Mouse (Mus musculus): ENCODE measurements at regions not wholly inside any gene's neighbourhood (a gene's known extent, or its start where the extent isn't known, plus 50 kb on each side); places are given as distances from the start of the nearest gene placed in this dataset.

- no peak for ATAC-seq (ENCODE audit: low FRiP score)
- Histone ChIP-seq H3K4me1 (replicated peaks) (peaks cover 37% of the 10 kb centered on the region), H3K4me3 (no peak overlapping the region), H3K4me2 (peak overlapping the region; percentile 36; the same call in 1 of the 2 replicates), H3K9me3 (no peaks in the 10 kb centered on the region), H3K9ac (no peak overlapping the region), H3K36me3 (no peaks in the 10 kb centered on the region), H3K27me3 (no peaks in the 10 kb centered on the region; the same call in 1 of the 2 replicates), H3K27ac (peak overlapping the region; percentile 93)
- 52% methylated on average over 7 of the region's 7 CpGs for whole genome bisulfite sequencing
Observed at GRCm38 (mm10) chr3:17324816-17325215, 623.4 kb upstream of the Cypt12 start.

GRCm38 (mm10) chr3:17325821-17326220 is 622.4 kb upstream of the Cypt12 start:
- Histone ChIP-seq H3K9me3 (no peaks in the 10 kb centered on the region), H3K9ac (peak overlapping the region; percentile 62; the same call in 1 of the 2 replicates), H3K4me2 (peak overlapping the region; percentile 36), H3K4me1 (replicated peaks) (peaks cover 39% of the 10 kb centered on the region), H3K27ac (peak overlapping the region; percentile 93), H3K27me3 (no peaks in the 10 kb centered on the region; the same call in 1 of the 2 replicates), H3K4me3 (no peak overlapping the region), H3K36me3 (no peaks in the 10 kb centered on the region)
- no peak for ATAC-seq (ENCODE audit: low FRiP score)
- WGBS, result 65% methylated on average over 2 of the region's 2 CpGs

- H3K36me3 ChIP-seq, result no peaks in the 10 kb centered on the region
- peak overlapping the region; percentile 36 for H3K4me2 ChIP-seq
- no peak overlapping the region for H3K4me3 ChIP-seq
- H3K27me3 ChIP-seq, result no peaks in the 10 kb centered on the region; the same call in 1 of the 2 replicates
- peak overlapping the region; percentile 36; the same call in 1 of the 2 replicates for H3K9ac ChIP-seq
- 52% methylated on average over 8 of the region's 8 CpGs for WGBS
- no peaks in the 10 kb centered on the region for H3K9me3 ChIP-seq
- peak overlapping the region; percentile 93 for H3K27ac ChIP-seq
- H3K4me1 ChIP-seq (replicated peaks), result peaks cover 40% of the 10 kb centered on the region
- ATAC-seq (ENCODE audit: low FRiP score), result peak; percentile 55; the same call in 1 of the 2 replicates
Observed at GRCm38 (mm10) chr3:17326292-17326691, 621.9 kb upstream of the Cypt12 start.

DNA sequence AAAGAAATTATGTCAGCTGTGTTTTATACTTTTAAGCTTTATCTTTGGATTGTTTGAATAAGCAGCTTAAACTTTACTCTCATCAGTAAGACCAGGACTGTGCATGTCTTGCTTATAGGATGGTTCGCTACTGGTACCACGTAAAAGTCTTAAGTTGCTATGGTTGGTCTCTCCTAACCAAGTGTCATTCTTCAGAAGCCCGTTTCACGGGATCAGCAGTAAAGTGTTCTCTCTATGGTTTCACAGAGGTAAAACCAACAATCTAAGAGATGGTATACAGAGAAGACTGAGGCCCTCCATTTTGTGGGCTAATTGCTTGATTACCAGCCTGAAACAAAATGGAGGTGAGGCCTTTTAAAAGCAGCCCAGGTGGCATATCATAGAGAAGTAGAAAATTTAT is 621.4 kb upstream of the Cypt12 start:
- peak overlapping the region; percentile 36 for H3K4me2 ChIP-seq
- H3K4me1 ChIP-seq (replicated peaks), result peaks cover 40% of the 10 kb centered on the region

GRCm38 (mm10) chr3:17327706-17328105 is 620.5 kb upstream of the Cypt12 start:
- Histone ChIP-seq H3K9ac (peak overlapping the region; percentile 63), H3K4me2 (peak overlapping the region; percentile 30), H3K4me3 (no peak overlapping the region), H3K27me3 (no peaks in the 10 kb centered on the region; the same call in 1 of the 2 replicates), H3K9me3 (no peaks in the 10 kb centered on the region), H3K4me1 (replicated peaks) (peaks cover 34% of the 10 kb centered on the region), H3K36me3 (no peaks in the 10 kb centered on the region), H3K27ac (peak overlapping the region; percentile 93)
- 54% methylated on average over 4 of the region's 4 CpGs for WGBS
- ATAC-seq (ENCODE audit: low FRiP score), result peak; percentile 38

More for the DNA sequence above, 621.4 kb upstream of the Cypt12 start:
- WGBS, result 70% methylated on average over 4 of the region's 4 CpGs
- H3K27ac ChIP-seq, result peak overlapping the region; percentile 93
- H3K9ac ChIP-seq, result peak overlapping the region; percentile 60; the same call in 1 of the 2 replicates
- H3K4me3 ChIP-seq, result no peak overlapping the region
- H3K27me3 ChIP-seq, result no peaks in the 10 kb centered on the region; the same call in 1 of the 2 replicates
- H3K36me3 ChIP-seq, result no peaks in the 10 kb centered on the region
- H3K9me3 ChIP-seq, result no peaks in the 10 kb centered on the region
- ATAC-seq (ENCODE audit: low FRiP score), result peak; percentile 21; the same call in 1 of the 2 replicates

- Histone ChIP-seq H3K36me3 (no peaks in the 10 kb centered on the region), H3K9me3 (no peaks in the 10 kb centered on the region), H3K27me3 (no peaks in the 10 kb centered on the region; the same call in 1 of the 2 replicates), H3K4me1 (replicated peaks) (peaks cover 33% of the 10 kb centered on the region), H3K4me2 (peak overlapping the region; percentile 29; the same call in 1 of the 2 replicates), H3K27ac (peak overlapping the region; percentile 93), H3K4me3 (no peak overlapping the region), H3K9ac (peak overlapping the region; percentile 46; the same call in 1 of the 2 replicates)
- 31% methylated on average over 4 of the region's 4 CpGs for WGBS
- ATAC-seq (ENCODE audit: low FRiP score), result no peak
Observed at GRCm38 (mm10) chr3:17329411-17329810, 618.8 kb upstream of the Cypt12 start.

DNA sequence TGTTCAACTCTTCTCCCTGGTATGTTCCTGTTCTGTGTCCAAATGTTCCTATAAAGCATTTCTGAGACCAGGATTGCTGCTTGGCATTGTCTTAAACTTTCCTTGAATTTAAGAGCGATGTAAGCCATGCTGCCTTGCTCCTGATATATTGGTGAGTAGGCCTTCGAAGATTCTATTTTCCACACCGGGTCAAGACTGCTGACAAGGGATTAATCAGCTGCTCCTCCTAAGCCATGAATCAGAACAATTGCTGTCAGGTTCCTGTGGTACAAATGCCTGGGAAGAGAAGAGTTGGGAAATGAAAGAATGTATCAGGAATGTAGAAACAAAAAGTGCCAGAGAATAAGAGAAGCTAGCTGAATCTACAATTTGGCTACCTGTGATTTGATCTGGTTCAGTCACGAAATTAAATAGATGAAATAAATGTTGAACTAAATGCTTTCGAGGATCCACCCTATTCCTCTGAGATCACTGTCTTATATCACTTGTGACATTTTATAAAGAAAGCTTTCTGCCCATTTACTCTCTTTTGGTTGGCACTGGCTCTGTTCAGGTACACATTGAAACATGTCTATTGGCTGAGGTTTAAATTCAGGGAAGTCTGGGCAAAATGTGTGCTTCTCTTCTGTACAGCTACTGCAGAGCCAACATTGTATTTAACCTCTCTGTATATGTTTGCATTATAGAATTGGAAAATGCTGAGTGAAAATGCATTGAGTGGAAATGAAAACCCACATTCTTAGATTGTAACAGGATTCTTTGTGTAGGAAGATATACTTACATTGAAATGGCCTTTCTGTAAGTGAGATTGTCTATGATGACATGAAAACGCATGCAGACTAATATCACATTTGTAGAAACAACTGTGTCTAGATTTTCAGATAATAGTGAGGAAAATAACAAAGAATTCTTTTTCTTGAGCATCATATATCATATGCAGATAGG is 617.5 kb upstream of the Cypt12 start:
- WGBS, result 55% methylated on average over 6 of the region's 6 CpGs

DNA sequence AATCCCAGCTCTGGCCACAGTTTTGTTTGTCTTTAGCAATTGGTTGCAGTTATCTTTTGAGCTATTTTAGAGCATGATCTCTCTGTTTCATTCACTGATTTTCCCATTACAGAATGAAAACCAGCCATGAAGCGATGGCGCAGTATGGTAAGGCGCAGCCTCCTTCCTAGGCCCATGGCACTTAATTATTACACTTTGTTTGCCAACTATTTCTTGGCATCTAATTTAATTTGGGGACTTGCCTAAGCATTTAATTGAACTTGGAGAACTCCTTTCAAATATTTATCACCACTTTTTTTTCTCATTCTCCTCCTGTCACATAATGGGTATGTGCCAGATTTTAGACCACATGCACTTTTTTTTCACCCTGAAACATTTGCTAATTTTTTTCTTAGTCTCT is 588.0 kb upstream of the Cypt12 start:
- no peak for ATAC-seq (ENCODE audit: low FRiP score)
- Histone ChIP-seq H3K4me3 (no peak overlapping the region), H3K4me2 (no peak overlapping the region), H3K27ac (no peak overlapping the region), H3K27me3 (no peaks in the 10 kb centered on the region), H3K4me1 (replicated peaks) (no peaks in the 10 kb centered on the region), H3K9me3 (no peaks in the 10 kb centered on the region), H3K9ac (no peak overlapping the region), H3K36me3 (no peaks in the 10 kb centered on the region)
- 94% methylated on average over 3 of the region's 3 CpGs for WGBS

More for the DNA sequence above, 617.5 kb upstream of the Cypt12 start:
- Histone ChIP-seq H3K4me3 (no peak overlapping the region), H3K36me3 (no peaks in the 10 kb centered on the region), H3K9ac (peak overlapping the region; percentile 6; the same call in 1 of the 2 replicates), H3K4me2 (no peak overlapping the region), H3K27ac (peak overlapping the region; percentile 88), H3K4me1 (replicated peaks) (peaks cover 27% of the 10 kb centered on the region), H3K9me3 (no peaks in the 10 kb centered on the region), H3K27me3 (no peaks in the 10 kb centered on the region)
- 0 out of 2 replicates have a peak, but pooled peaks have one; percentile 29 for ATAC-seq (ENCODE audit: low FRiP score)

Measured in hindbrain, embryonic 13.5 days (tissue).